Mouse (Mus musculus) limb, embryonic 11.5 days (tissue): ENCODE results near the gene Mbtd1. TPM values are rescaled to one million over a fixed set of nuclear protein-coding genes. Genes with fewer than 3 reads are reported as not detected.

ENCODE experiments used
- polyA plus RNA-seq: library from polyadenylated mRNA; unstranded; fragments of >200 nt; fragmentation: Nextera tagmentation; extraction: Ambion mirVana; gene quantifications from 2 replicates; pipeline ENCODE4 v1.2.1, GENCODE M21; 2014

The Mbtd1 gene
- polyA plus RNA-seq, 1 experiment from 2014 or later = 30.3 TPM

Other genes with a start within 250 kb of the Mbtd1 start
- gene Utp18, start 86 bp upstream of the Mbtd1 start, polyA plus RNA-seq = 45.1 and 46.4 TPM in 2 replicates
- gene Nme2, start 70.4 kb downstream of the Mbtd1 start, polyA plus RNA-seq = 210 and 214 TPM in 2 replicates
- gene Gm20390, start 82.4 kb downstream of the Mbtd1 start, polyA plus RNA-seq = 488 and 505 TPM in 2 replicates
- 259 and 269 TPM in 2 replicates for gene Nme1, start 82.7 kb downstream of the Mbtd1 start, polyA plus RNA-seq
- 36.2 and 37.0 TPM in 2 replicates for gene Spag9, start 110.2 kb downstream of the Mbtd1 start, polyA plus RNA-seq